Mouse (Mus musculus) gastrocnemius, postnatal 36 days (tissue): ENCODE results near the gene Iqschfp. TPM values are rescaled to one million over a fixed set of nuclear protein-coding genes. Genes with fewer than 3 reads are reported as not detected.

Source experiments
- DNase-seq, 2 experiments: peaks; one replicate each; pipeline ENCODE4 v3.0.0; 2022
- intact Hi-C: fragments of 180-260 bp; cut with DNase I; formaldehyde crosslinking; loops from one replicate; pipeline ENCODE4 v1.15.1; 2025
- total RNA-seq, 2 experiments: library from RNA; stranded (reverse); gene quantifications; 2 replicates each; pipeline ENCODE4 v1.2.3; 2021

The Iqschfp gene
- total RNA-seq, 2 experiments from 2014 or later, result not detected

DNA sequence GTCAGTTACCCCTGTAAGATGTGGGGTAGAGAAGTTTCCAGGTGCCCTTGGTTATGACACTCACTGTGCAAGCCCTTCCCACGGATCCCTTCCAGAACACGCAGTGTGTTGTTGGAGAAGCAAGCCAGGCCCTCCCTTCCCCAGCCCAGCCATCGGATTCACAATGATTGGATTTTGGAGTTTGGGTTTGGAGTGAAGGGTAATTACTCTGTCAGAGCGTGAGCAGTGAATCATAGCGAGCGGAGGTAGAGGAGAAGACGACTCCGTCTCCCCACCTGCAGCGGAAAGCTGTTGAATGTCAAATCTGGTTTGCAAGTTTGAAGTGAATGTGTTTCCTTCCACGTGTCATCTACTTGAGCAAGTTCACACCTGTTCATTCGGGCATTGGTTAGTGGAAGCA is 620.3 kb downstream of the Iqschfp start:
- no peak for DNase-seq
- intact Hi-C loops, result no loop called here

DNA sequence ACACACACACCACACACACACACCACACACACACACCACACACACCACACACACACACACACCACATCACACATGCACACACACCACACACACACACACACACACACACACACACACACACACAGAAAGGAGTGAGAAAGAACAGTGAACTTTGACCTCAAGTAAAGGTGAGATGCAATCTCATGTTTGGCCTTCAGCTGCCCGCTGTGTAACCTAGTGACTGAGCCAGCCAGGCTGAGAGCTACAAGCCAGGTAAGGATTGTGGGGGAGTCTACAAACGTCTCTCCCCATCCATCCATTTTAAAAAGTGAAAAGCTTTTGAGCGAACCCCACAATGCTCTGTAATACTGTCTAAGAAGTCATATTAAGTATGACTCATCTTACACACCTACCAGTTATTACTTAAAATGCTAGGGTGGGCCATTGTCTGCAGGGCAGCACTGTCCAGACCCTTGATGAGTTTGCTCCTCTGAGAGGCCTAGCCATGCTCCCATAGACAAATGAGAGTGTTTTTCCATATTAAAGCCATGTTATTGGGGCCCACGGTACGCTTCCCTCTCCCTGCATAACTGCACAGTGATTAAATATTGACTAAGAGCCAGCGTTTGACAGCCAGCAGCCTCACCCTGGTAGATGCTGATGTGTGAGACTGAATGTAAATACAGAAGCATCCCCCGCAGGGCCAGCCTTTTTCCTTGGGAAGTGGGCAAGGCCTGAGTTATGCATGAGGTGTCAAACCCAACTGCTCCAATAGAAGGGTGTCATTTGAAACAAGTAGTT is 621.5 kb downstream of the Iqschfp start:
- no peak for DNase-seq
- intact Hi-C loops, result no loop called here

DNA sequence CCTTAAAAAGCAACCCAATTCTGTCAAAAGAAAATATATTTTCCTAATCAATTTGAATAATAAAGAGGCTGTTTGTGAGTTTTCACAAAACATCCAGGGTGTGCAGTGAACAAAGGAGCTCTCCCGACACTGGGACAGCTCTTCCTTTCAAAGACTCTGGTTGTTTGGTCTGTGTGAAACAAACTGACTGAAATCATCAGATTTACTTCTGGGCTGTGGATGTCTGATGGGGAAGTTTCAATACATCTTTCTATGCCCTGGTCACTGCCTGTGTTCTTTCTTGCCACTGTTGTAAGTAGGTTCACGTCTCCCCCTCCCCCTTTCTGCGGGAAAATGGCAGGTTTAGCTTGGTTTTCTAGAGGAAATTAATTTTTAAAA is 622.1 kb downstream of the Iqschfp start:
- DNase-seq, result no peak
- intact Hi-C loops, result no loop called here

DNA sequence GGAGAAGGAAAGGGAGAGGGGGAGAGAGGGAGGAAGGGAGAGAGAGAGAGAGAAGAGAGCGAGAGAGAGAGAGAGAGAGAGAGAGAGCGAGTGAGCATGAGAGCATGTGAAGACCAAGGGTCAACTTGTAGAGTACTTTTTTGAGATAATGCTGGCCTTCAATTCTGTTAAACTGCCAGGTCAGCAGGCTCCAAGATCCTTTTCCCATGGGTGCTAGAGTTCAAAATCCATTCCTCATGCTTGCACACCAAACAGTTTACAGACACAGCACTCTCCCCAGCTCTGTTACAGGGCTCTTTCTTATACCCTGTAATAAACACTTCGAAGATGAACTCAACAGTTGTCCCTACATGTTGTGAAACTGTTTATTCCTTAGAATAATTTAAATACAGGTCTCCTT is 622.7 kb downstream of the Iqschfp start:
- DNase-seq, result no peak
- intact Hi-C loops, result no loop called here

DNA sequence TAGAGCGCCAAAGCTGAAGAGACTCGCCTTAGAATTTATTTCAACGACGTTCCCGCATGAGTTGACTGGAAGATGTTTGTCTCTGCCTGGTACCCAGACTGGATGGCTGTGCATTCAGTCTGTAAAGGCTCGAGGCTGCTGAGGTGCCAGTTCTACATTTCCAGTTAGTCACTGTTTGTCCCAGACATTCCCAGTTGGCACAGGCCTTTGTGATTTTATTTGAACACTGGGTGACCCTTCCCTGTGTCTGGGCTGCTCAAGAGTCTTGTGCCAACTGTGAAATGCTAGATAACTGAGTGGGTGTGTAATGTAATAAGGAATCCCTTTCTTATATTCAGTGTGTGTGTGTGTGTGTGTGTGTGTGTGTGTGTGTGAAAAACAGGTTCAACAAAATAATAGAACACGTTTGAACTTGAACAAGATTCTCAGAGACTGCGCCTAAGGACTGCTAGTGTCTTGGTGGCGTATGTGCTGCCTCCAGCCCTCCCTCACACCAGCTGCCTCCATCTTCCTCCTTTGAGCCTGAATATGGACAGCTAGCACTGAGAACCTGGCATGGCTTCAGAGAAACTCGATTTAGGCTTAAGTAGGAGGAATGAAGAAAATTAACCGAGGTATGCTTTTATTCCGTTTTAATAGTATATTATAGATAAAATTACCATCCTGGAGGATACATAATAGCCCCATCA is 624.5 kb downstream of the Iqschfp start:
- intact Hi-C loops, result no loop called here
- DNase-seq, result no peak

DNA sequence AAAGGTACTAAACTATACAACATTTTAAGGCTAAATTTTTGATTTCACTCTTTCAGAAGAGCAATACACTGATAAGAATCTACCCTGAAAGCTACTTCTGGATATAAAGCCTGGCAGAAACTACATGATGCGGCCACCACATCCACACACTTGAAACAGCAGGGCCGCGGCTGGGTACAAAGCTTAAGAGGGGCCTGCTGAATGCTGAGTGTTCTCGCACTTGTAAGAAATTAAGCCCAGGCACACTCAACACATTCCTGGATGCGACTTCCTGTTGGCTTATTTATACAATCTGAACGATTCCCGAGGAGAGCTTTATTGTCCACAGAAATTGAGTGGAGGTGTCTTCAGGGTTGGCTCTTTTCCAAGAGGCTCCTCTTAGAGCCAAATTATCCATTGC is 625.2 kb downstream of the Iqschfp start:
- intact Hi-C loops, result no loop called here
- no peak for DNase-seq

DNA sequence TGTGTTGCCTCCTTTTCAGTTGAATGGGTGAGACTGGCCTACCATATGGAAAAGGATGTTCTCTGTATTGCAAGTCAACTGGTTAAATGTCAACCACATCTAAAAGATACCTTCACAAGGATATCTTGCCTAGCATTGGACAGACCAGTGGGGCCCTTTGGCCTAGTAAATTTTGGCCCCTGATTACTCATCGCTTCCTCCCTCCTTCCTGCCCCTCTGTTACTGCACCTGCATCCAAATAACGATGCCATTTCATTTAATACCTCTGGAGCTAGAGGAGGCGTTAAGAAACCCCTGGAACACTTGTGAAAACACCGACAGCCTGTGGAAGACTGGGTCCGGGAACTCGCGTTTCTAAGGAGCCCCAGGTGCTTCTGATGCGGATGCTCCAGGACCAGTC is 626.0 kb downstream of the Iqschfp start:
- DNase-seq, result no peak
- intact Hi-C loops, result no loop called here

DNA sequence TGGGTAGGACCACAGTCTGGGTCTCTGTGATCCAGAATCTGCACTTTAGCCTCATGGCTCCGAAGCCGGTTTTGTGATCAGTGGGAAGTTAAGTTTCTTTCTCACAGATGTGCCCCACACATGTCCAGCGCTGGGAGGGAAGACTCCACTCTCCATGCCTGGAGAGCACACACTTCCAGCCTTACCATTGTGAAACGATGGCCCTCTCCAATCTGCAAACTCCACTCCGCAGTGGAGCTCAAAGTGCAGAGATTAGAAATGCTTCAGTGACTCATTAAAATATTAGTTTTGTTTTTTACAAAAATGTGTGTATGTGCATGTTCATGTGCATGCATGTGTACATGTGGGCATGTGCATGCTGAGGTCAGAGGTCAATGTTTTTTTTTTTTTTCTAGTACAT is 626.6 kb downstream of the Iqschfp start:
- intact Hi-C loops, result no loop called here
- DNase-seq, result no peak

DNA sequence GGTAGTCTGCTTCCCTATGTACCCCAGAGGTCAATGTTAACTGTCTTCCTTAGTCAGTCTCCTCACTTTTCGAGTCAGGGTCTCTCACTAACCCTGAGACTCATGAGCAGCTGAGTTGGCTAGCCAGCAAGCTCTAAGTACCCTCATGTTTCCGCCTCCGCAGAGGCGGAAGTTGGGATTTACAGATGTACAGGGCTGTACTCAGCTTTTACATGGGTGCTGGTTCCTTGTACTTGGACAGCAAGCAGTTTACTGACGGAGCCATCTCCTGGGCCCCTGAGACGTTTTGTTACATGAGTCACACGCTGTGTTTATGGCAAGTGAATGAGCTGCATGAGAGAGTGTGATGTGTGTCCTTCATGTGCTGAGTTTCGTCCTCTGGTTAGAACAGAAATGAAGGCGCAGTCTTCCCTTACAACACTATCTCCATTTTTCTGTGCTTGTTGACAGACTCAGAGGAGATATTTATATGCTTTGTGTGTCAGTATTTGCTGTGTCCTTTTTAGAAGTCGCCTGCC is 633.4 kb downstream of the Iqschfp start:
- DNase-seq, result no peak
- intact Hi-C loops, result no loop called here

DNA sequence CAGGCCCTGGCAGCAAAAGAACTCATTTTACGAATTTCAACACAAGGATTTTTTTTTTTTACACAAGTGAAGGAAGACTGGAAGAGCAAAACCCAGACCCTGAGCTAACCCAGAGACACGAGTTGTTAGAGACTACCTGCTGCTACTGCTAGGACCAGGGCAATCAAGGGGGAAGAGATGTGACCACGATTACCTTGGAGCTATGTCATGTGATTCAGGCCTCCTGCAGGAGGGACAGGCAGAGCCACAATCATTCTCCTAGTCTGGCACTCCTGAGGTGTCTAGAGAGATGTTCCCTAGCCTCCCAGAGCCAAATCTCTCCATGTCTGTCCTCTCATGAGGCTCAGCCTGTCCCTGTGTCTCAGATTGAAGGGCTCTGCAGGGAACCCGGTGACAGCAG is 634.4 kb downstream of the Iqschfp start:
- DNase-seq, result no peak
- intact Hi-C loops, result no loop called here

DNA sequence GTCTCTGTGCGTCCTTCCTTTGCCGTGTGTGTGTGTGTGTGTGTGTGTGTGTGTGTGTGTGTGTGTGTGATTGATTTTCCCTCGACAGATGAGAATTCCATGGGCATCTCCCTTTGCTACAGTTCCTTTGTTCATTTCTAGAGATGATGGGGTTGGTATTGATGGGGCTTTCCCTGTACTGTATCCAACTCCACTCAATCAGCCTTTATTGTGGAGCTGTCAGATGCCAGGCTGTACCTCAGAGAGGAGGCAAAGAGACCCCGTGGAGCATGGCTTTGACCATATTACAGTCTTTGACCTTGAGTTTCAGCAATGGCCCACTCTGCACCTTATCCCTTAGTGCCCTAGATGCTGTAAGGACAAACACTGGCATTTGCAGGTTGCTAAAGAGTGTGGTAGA is 635.1 kb downstream of the Iqschfp start:
- intact Hi-C loops, result no loop called here
- DNase-seq, result no peak

DNA sequence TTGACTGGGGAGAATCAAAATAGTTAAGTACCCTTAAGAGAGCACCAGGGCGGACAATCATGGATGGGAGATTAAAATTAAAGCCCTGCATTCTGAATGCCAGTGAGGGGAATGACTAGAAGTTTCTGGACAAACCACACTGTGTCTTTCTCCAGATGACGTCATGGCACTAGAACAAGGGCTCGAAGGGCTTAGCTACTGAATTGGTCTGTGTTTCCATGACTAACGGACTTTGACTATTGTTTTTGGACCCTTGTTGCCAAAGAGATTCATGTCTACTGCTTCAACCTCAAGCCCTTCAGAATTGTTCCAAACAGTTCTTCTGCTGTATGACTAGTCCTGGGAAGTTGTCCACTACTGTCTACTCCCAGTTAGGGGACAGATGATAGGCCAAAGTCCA is 639.9 kb downstream of the Iqschfp start:
- intact Hi-C loops, result no loop called here

DNA sequence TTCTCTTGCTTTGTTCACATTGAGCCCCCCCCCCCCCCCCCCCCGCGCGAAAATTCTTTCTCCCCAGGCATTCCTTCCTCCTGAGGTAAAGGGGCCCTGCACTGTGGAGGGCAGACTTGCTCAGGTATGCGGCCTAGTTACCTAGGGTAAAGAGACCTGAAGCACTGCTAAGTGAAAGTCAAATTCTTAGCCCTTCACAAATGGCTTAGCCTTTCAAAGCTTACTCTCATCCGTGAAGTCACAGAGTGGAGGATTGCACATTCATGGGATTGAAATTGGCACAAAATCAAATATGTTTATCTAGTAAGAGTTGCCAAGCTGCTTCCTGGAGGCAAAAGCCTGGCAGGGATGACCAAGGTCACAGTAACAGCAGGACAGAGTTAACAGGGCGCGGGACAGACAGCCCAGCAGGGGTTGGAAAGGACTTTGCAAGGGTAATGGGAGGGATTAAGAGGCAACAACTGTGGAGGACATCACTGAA is 642.6 kb downstream of the Iqschfp start:
- intact Hi-C loops, result no loop called here
- no peak for DNase-seq

More for the DNA sequence above, 639.9 kb downstream of the Iqschfp start:
- DNase-seq, result no peak

DNA sequence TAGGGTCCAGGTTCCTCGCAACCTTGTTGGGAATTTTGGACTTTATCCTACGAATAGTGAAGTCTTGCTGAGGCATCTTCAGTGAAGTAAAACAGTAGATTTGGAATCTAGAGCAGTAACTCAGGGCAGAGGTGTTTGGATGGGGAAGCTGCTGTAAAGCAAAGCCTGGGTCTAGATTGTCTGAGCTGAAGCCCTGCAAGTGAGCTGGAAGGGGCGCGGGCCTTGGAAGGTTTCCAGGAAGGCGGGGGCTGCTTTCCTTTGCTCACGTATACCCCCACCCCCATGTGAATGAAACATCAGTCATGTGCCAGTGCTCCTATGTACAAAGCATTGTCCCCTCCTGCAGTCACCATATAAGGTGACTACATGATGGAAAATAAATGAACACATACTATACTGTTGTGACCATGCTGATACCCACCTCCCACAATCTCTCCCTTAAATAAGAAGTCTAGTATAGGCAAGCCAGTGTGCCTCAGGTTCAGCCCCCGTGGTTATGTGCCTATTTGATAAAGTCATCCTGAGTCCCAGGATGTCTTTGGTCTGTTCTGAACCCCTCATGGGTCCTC is 643.2 kb downstream of the Iqschfp start:
- intact Hi-C loops, result no loop called here

DNA sequence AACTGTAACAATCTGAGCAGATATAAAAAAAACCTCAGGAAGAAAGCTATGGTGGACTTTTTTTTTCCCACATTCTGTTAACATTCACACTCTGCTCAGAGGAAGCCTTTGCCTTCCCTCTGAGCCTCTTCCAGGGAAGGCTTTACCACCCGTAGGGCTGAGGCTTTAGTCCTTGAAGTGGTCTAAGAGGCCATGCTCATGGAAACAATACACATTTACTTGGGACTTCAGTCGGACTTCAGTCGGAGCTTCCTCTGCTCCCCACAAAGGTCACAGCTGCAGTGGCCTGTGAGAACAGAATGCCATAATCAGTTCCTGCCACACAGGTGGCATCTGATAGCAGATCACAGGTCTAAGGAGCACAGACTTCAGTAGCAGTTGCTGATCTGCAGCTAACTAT is 644.0 kb downstream of the Iqschfp start:
- DNase-seq, result no peak
- intact Hi-C loops, result no loop called here

More for the DNA sequence above, 643.2 kb downstream of the Iqschfp start:
- no peak for DNase-seq

DNA sequence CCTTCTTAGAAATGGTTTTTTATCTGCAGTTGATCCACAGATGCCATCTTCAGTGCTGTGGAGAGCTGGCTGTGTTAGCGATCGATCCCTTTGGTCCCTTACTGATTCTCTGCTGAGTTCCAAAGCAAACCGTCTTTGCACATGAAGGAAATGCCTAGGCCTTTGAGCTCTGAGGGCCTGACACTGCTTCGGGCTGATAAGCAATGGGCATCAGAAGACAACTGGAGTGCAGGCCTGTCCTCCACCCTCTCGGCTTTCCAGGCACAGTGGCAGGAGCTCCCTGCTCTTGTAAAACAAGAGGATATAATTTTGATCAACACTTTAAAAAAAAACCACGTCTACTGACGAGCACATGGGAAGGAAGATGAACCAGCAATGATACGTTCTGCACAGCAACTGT is 649.7 kb downstream of the Iqschfp start:
- DNase-seq, result no peak
- intact Hi-C loops, result no loop called here

DNA sequence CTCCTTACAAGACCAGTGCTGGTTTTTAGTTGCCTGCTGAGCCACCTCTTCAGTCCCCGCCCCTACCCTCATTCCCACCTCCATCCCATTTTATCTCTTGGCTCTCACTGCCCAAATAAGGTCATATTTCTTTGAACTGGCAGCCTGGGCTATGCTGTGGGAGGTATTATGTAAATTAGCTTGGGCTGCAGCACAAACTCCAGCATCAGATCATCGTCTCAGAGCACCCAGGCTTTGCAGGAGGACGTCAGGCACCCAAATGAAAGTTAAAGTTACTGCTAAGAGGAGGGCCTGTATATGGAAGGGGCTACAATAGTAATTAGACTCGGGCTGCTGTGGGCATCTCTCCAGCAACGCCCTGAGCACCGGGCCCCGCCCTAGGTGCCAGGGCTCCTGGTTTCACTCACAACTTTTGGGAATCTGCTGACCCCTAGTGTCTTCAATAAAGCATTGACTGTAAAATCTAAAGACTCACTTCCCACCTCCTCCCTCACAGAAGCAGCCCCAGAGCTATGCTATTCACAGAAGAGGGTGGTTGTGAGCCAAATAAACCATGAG is 651.0 kb downstream of the Iqschfp start:
- DNase-seq, result peak; percentile 16 to 49
- intact Hi-C loops, result no loop called here

DNA sequence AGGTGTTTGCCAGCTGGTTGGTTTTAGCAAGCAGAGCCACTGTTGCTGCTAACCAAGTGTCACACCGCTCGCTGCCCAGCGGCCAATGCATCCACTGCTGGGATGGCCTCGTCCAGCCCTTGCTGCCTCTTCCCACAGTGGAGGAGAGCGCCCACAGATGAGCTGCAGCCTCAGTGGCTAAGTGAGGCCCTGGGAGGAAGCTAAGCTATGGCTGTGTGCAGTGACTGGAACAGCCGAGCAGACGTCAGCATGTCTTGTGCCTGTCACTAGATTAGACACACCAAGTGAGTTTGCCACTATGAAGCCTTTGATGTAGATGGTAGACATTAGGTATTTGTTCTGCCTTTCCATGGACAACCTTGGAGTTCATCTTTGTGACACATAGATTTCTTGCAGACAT is 652.8 kb downstream of the Iqschfp start:
- DNase-seq, result no peak
- intact Hi-C loops, result loop anchor here (2.0 kb wide), 1 partner anchor 488 kb away; no protein-coding TSS in a partner anchor

DNA sequence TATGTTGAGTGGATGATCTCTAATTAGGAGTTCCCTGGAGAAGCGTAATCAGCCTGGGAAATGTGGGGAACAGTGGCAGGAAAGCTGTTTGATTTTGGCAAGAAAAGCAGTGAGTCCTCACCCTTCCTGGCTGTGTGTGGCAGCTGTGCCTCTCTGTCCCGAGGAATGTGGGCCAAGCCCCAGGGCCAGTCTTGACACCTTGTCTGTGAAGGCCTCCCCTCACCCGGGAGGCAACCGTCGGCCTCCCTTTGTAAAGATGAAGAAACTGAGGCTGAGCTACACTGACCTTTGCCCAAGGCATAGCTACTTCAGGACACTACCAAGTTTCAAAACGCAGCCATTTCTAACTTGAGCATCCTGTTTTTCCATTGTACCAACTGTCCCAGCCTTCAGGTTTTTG is 653.9 kb downstream of the Iqschfp start:
- no peak for DNase-seq
- intact Hi-C loops, result loop anchor here (2.0 kb wide), 1 partner anchor 489 kb away; no protein-coding TSS in a partner anchor

DNA sequence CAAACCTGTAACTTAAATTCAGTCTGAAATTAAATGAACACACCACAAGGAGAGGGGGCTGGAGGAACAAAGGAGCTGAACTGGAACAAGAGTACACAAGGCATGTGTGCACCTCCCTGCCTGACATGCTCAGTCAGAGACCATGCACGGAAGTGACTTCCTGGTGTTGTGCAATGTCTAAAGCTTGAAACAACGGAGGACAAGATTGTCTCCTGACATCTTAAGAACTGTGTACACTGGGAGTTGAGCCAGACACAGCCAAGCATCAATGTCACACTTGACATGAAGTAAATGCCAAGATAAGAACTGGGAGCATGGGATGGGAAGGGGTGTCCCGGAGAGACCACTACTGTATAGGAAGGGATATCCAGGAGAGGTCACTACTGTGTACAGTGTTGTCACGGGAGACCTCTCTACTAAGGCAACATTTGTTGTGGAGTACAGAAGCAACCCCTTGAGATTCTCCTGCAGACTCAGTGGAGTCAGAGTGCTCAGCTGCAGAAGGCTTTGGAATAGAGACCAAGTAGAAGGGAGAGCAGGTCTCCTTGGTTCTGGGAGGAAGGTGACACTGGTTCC is 663.1 kb downstream of the Iqschfp start:
- DNase-seq, result no peak
- intact Hi-C loops, result no loop called here

DNA sequence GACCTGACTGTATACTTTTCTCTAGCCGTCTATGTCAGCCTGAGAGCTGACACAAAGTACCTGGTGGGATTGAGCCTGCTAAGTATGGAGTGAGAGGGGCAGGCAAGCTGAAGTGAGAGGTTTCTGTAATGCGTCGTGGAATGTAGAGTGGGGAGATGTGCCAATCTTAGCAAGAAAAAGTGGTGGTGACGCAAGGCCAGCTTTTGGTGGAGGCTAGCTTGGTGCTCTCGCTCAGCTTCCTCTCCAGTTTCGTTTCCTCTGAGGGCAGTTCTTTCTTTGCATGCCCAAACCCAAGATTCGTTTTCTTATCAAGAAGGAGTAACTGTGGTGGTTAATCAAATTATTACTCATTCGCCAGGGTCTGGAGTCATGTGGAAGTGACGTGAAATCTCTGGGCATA is 664.9 kb downstream of the Iqschfp start:
- intact Hi-C loops, result no loop called here
- no peak for DNase-seq
